Mouse (Mus musculus): ENCODE results near the gene Ahr. TPM values are rescaled to one million over a fixed set of nuclear protein-coding genes. Genes with fewer than 3 reads are reported as not detected.

Gene Ahr
- 9.2 and 10.2 TPM in 2 replicates for total RNA-seq (2017)

DNA sequence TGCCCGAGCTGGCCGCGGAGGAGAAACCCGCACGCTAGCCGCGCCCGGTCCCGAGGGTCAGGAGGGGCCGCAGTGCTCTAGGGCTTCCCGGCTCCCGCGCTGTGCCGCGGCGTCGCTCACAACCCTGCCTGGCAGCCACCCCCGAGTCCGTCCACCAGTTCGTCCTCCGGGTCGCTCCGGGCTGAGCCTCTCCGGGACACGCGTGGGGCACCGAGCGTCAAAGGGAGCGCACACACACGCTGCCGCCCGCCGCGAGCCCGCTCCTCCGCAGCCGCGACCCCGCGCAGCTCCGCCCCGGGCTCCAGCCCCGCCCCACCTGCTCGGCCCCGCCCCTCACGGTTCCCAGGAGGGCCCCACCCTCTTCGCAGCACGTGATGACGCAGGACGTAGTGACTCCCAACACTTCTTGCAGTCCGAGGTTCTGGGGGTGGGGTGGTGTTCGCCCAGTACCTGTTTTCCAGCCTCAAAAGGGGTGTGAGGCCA lies at the start of gene Ahr:
Ahr (minus strand) TSS at position 285 of the 483 bp plus-strand sequence.
- ATAC-seq (ENCODE audit: extremely low read depth, insufficient number of reproducible peaks, low FRiP score, poor library complexity, severe bottlenecking) = peak; percentile 68

DNA sequence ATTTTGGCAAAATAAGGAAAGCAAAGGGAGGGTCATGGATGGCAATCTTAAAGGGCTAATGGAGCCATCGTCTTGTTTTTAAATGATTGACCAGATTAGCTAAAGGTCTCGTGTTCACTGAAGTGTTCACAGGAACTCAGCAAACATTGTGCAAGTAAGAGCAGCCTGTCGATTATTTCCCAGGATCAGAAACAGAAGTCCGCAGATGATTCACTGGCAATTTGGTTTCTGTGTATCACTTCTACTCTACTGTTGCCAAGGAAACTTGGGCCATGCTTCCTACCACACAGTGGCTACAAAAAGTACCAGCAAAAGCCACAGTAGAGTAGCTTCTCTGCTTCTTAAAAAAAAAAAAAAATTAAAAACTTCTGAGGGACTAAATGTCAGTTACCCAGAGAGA lies 44.0 kb upstream of the Ahr start:
- no peak for ATAC-seq (ENCODE audit: extremely low read depth, insufficient number of reproducible peaks, low FRiP score, poor library complexity, severe bottlenecking)

DNA sequence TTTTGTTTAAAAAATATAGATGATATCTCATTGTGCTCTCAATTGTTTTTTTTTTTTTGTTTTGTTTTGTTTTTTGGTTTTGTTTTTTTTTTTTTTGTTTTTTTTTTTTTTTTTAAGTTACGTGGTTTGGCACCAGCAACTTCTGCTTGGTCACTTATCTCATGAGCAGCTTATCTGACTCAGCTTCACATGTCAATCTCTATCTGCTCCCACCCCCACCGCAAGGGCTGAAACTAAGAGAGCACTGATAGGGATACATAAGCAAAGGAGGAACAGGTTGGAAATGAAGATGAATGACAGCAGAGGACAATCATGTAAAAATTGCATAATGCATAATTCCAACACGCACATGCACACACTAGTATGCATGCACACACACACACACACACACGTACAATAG lies 41.3 kb upstream of the Ahr start:
- no peak for ATAC-seq (ENCODE audit: extremely low read depth, insufficient number of reproducible peaks, low FRiP score, poor library complexity, severe bottlenecking)

DNA sequence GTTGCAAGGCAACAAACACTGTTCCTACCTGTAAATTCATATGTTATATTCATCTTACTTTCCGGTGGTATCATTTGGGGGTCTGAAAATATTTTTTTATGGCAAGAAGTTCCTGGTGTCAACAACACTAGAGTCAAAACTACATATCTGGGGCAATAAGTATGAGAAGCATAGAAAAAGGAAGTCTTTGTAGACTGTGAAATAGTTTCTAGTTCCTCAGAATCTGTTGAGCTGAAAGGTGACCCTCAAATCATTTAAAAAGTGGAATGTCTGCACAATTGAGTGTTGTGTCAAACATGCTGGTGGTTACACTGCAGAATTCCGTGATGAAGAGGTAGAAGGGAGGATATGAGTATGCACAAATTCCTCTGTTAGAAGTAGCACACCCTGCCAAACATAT lies 38.9 kb upstream of the Ahr start:
- ATAC-seq (ENCODE audit: extremely low read depth, insufficient number of reproducible peaks, low FRiP score, poor library complexity, severe bottlenecking) = no peak

DNA sequence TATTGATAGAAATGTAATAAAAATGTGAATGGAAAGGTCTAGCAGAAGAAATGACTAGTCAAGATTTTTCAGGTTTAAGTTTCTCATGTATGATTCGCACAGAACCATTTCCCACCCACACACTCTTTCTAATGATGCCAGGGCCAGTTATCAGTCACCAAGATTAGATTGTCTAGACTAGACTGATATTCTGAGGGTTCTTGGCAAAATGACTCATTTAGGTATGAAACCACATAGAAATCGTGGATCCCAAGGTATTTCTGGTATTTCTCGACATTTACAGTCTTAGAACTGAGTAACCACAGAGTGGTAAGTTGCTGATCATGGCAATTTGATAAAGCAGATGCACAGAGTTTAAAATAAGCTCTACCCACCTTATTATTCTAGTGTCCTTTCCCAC lies 28.0 kb upstream of the Ahr start:
- no peak for ATAC-seq (ENCODE audit: extremely low read depth, insufficient number of reproducible peaks, low FRiP score, poor library complexity, severe bottlenecking)

DNA sequence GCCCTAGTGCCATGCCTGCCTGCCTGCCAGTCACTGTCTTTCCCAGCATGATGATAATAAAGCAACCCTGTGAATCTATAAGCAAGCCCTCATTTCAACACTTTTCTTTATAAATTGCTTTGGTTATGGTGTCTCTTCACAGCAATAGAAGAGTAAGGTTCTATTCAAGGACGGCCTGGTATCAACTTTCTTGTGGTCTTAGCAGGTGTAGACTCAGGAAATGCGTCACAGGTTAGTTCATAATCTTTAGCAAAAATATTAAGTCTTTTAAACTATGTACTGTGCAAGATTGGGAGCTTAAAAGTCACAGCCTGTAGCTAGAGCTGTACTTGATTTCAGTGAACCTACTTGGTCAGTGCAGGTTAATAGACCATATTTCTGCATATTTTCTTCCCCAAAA lies 24.0 kb upstream of the Ahr start:
- ATAC-seq (ENCODE audit: extremely low read depth, insufficient number of reproducible peaks, low FRiP score, poor library complexity, severe bottlenecking) = no peak

DNA sequence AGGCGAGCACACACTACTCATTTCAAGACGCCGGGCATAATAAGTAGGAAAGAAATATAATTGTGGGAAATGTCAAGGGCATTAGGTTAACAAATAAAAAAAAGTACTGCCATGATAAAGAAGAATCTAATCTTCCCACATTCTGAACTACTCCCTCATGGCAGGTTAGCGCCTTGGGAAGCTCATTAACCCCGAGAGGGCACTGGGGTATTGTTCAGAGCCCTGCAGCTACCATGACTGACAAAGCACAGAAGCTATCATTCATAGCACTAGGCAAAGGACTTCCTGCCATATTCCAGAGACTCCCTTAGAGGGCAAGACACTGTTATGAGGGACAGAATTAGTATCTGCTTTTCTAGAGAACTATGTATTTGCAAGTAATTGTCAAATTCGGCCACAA lies 21.1 kb upstream of the Ahr start:
- ATAC-seq (ENCODE audit: extremely low read depth, insufficient number of reproducible peaks, low FRiP score, poor library complexity, severe bottlenecking) = no peak

DNA sequence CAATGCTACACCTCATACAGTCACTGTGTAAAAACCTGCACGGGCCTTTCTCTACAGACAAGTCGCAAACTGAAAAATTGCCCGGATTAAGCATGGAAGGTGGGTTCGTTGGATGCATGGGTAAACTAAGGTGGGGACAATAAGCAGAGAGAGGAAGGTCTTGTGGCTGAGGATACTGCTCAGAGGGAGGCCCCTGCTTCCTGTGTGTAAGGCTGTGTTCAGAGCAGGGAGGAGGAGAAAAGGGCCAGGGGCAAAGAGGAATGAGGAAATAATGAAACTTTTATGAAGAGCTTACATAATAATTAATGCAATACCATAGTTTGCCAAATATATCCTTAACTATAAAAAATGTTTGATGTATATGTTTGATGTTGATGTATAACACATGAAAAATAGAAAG lies 19.5 kb upstream of the Ahr start:
- ATAC-seq (ENCODE audit: extremely low read depth, insufficient number of reproducible peaks, low FRiP score, poor library complexity, severe bottlenecking) = no peak

DNA sequence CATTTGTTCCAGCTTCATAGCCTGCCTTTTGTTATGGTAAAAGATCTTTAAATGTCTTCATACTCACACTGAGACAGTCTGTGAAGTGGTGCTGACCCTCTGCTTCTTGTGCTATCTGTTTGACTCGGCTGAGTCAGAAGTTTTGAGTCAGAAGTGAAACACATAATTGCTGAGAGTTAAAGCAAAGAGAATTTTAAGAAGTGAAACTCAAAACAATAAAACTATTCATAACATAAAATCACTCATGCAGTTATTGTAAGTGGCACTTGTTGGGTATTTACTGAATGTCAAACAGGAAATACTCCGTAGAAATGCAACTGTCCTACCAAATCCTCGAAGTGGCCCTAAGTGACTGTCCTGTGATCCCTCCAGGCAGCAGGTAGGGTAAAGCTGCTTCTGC lies 18.3 kb upstream of the Ahr start:
- peak; percentile 58; the same call in 1 of the 2 replicates for ATAC-seq (ENCODE audit: extremely low read depth, insufficient number of reproducible peaks, low FRiP score, poor library complexity, severe bottlenecking)

DNA sequence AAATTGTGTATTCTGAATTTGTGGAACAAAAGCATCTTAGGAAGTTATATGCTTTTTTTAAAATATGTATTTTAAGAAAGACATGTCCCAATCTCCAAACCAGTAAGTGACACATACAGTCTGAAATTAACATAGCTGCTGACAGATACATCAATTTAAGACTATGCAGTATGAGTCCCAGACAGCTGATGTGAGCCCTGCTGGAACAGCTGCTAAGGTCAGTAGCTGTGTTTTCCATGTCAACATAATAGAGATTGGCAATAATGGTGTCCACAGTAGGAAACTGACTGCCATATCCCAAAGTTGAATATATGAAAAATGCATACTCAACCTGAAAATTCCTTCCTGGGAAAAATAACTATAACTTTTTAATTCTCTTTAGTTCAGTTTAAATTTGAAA lies 15.5 kb upstream of the Ahr start:
- ATAC-seq (ENCODE audit: extremely low read depth, insufficient number of reproducible peaks, low FRiP score, poor library complexity, severe bottlenecking) = no peak

DNA sequence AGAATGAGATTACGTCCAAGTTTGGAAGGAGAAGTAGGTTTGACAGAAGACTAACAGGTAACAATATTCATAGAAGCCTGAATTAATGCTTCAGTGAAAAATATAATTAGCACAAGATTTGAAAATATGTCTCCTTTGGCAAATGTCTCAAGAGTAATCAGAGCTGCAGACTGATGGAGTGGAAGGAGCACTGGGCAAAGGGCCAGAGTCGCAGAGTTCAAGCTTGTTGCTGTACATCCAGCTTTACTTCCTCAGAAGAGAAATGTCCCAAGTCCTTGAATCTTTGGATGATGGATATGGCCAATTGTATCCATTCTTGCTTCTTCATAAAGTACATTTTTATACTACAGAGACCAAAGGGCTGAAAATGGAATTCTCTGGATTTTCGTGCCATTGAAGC lies 8.0 kb upstream of the Ahr start:
- ATAC-seq (ENCODE audit: extremely low read depth, insufficient number of reproducible peaks, low FRiP score, poor library complexity, severe bottlenecking) = no peak

DNA sequence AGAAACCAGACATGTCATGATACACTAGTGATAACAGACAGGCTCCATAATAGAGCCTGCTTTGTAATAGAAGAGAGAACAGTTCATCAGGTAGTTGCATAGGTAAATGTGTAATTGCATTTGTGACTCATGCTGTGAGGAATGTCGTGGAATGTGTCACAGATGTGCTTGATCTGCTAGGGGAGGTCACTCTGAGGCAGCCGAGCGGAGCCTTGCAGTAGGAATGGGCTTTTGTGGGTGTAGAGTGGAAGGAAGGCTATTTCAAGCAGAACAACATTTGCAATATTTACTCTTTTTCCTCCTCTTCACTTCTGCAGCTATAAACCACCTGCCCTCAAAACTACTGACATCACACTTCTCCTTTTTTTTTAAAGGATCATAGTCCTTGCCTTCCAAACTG lies 4.0 kb upstream of the Ahr start:
- no peak for ATAC-seq (ENCODE audit: extremely low read depth, insufficient number of reproducible peaks, low FRiP score, poor library complexity, severe bottlenecking)

DNA sequence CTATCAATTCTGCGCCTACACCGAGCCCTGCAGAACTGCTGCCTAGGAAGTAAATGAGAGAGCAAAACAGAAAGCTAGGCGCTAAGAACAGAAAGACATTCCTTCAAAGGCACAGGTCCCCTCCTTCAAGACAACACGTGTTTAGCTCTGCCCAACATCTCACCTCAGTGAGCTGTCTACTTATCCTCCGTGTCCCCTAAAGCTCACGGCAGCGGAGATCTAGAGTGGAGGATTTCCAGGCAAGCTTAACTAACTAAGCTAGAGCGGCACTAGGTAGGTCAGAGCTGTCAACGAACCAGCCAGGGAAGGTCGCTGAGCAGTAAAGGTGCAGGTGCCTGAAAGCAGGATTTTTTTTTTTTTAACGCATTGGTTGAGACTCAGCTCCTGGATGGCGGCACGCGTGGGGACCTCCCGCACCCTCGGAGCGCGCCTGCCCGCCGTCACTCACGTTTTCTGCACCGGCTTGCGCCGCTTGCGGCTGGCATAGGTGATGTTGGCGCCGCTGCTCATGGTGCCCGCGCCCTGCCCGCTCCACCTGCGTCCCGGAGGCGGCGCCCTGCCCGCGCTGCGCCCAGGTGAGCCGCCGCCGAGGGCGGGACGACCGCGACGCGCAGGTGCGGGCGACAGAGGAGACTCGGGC lies 604 bp downstream of the Ahr start:
- ATAC-seq (ENCODE audit: extremely low read depth, insufficient number of reproducible peaks, low FRiP score, poor library complexity, severe bottlenecking) = no peak; the same call in 1 of the 2 replicates

DNA sequence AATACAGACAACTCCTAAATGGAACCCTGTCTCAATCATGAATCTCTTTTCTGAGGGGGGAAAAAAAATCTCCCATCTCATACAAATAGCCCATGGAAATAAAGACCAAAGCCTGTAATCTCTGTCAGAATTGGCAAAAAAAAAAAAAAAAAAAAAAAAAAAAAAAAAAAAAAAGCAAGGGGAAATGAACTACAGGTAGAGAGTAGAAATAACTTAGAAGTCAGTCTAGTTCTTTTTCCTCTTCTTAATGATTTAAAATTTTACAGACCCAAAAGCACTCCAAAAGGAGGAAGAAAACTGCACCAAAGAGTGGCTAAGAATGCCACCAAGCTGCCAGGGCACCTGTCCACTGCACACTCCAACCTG lies 1.1 kb downstream of the Ahr start:
- no peak for ATAC-seq (ENCODE audit: extremely low read depth, insufficient number of reproducible peaks, low FRiP score, poor library complexity, severe bottlenecking)

DNA sequence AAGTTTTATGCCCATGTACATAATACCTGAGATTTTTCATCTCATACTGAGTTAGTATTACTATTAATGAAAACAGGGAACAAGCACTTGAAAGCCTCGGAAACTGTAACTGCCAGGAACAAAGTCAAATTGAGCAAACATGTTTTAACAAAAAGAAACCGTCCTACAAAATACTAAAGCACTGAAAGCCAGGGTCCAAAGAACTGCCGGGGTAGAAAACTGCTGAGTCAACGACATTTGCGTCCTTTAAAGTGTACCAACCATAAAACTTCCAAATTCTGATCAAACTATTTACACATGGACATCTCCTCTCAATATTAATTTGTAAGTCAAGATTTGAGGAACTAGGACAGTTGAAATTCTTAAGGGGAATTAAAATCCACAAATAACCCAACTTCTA lies 1.7 kb downstream of the Ahr start:
- ATAC-seq (ENCODE audit: extremely low read depth, insufficient number of reproducible peaks, low FRiP score, poor library complexity, severe bottlenecking) = no peak

DNA sequence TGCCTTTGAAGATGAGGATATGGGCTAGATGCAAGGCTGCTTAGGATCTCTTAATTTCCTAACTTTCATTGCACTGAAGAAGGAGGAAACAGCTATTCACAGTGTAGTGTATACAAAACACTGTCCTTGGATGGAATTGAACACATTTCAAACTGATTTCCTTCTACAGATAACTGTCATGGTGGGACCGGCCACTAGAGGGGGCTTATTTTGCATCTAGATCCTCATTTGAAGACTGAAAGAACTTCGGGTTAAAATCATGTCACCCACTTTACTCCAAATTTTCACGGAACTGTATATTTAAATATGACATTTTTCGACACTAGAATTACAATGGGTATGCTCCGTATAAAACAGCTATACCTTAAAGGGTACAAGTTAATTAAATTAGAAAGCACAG lies 2.7 kb downstream of the Ahr start:
- peak; percentile 65; the same call in 1 of the 2 replicates for ATAC-seq (ENCODE audit: extremely low read depth, insufficient number of reproducible peaks, low FRiP score, poor library complexity, severe bottlenecking)

DNA sequence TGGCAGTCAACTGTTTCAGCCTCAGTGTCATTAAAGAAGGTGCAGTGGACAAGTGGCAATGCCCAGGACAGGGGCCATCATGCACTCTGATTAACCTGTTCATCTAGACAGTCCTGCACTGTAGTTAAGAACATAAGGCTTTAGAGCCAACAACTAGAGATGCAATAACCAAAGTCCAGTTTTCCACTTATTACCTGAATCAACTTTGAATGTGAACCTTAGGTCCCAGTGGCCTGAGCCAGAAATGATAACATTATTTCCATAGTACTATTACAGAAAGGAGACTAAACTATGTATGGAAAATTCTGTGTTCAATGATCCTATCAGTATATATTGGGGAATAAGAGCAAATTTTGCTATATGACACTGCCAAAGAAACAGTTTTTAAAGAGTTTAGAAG lies 4.3 kb downstream of the Ahr start:
- ATAC-seq (ENCODE audit: extremely low read depth, insufficient number of reproducible peaks, low FRiP score, poor library complexity, severe bottlenecking) = no peak

DNA sequence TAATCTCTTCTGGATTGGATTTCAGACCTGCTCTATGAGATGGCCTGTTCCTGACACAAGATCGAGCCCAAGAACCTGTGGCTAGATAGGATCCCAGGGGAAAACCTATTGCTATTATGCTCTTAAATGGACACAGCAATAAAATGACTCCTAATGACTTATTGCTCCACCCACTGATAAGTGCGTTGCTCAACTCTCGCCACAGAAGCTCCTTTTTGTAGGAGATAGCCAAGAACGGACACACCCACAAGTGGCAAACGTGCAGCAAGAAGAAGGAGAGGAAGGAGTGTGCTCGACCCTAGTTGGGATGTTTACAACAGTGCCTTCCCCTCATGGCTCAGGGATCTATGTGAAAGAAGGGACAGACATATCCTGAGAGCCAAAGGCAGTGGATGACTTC lies 7.4 kb downstream of the Ahr start:
- ATAC-seq (ENCODE audit: extremely low read depth, insufficient number of reproducible peaks, low FRiP score, poor library complexity, severe bottlenecking) = no peak

DNA sequence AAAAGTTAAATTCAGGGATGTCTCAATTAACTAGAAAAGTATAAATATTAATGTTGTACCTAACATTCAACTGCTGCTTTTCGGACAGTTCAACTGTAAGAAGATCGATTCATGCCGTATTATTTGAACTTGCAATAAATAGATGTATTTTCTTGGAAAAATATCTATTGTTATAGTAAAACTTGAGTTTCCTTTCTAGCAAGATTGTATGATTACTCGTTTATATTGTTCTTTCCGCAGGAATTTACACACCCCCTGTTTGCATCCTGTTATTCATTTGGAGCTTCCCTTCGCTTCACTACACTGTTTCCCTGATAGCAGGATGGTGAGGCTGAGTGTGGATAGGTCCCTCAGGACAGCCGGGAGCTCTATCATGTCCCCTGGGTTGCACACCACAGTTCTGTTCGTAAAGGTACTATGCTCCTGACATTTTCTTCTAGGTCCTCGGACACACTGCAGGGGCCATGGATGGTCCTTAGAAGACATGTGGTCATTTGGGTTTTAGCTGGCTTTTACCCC lies 12.2 kb downstream of the Ahr start:
- ATAC-seq (ENCODE audit: extremely low read depth, insufficient number of reproducible peaks, low FRiP score, poor library complexity, severe bottlenecking) = no peak

DNA sequence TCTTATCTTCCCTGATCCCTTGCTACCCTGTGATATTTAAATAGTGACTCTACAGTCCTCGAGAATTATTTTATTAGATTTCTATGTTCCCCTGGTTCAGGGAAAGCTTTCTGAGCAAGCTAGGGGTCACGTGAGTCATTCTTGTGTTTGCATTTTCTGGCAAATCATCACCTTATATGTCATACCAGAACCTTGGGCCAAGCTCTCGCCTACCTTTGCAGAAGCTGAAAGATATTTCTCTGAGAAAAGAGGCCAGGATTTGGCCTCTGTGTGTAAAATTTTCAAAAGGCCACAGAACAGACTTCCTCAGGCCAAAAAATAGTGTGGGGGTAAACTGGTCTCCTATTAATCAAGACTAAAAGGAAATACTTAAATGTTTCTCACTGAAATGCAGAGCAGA lies 19.2 kb downstream of the Ahr start:
- ATAC-seq (ENCODE audit: extremely low read depth, insufficient number of reproducible peaks, low FRiP score, poor library complexity, severe bottlenecking) = no peak

DNA sequence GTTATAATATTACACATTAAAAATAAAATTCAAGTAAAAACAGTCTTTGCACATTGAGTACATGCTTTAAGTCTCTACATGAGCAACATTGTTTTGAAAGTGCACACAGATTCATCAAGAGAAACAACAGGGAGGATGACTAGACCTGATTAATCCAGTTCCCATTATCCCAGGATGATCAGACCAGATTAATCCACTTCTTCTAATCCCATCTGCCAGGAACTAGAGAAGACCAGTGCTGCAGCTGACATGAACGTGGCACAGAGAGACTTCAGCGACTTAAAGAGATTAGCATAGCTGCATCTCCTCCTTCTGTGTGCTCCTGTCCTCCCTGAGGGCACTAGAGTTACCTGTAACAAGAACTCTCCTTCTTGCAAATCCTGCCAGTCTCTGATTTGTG lies 20.2 kb downstream of the Ahr start:
- no peak for ATAC-seq (ENCODE audit: extremely low read depth, insufficient number of reproducible peaks, low FRiP score, poor library complexity, severe bottlenecking)
